Mouse (Mus musculus) large intestine, adult 2 months (tissue): ENCODE measurements around the gene Tmem123. TPM values are rescaled to one million over a fixed set of nuclear protein-coding genes. Genes with fewer than 3 reads are reported as not detected.

Experiments used
- DNase-seq: peaks from one replicate; pipeline ENCODE4 v3.0.0-alpha.2; 2012; ENCODE audit warnings: low read depth, low spot score
- WGBS: fragments of 180-500 bp; shearing (Covaris S2); methylation state at CpG from one replicate; pipeline ENCODE4 v1.1.7; 2018; 5-methylcytosine and 5-hydroxymethylcytosine counted together
- polyA plus RNA-seq: library from polyadenylated mRNA; depleted of rRNA; stranded (reverse); fragments of >200 nt; gene quantifications from 2 replicates; pipeline ENCODE4 v1.2.3, GENCODE M21; 2012

The Tmem123 gene
- polyA plus RNA-seq, 1 experiment: 19.3 TPM

DNA sequence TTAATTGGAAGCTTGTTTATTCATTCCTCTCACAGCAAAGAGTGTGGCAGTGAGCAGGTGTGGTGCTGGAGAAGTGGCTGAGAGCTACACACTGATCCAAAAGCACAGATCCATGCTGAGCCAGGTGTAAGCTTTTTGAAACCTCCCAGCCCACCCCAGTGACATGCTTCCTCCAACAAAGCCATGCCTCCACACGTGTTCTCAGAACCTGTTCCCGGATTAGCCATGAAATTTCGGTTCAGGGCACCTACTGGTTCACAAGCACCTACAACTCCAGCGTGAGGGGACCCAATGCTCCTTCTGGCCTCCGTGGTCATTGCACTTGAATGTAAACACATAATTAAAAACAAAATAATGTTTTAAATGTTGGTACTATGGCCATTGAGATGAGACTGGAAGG, 9.8 kb downstream of the Tmem123 start:
- WGBS: 93% methylated on average over 5 of the region's 5 CpGs
- DNase-seq: no peak

DNA sequence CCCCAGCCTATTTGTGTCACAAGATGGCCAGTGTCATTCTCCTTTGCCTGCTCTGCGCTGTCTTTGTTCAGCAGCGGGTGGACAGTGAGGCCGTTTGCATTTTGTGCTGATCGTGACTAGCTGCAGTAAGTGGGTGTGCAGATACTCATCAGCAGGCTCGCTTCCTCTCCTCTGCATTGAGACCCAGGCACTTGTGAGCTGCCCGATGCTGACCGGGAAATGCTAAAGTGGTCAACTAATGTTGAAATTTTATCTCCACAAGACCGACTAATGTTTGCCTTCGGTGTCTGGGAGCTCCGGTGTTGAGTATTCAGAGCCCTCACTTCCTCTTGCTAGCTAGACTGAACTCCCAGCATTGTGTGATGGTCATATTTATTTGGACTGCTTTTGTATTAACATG, 10.7 kb downstream of the Tmem123 start:
- DNase-seq: no peak
- 83% methylated on average over 10 of the region's 10 CpGs for WGBS

DNA sequence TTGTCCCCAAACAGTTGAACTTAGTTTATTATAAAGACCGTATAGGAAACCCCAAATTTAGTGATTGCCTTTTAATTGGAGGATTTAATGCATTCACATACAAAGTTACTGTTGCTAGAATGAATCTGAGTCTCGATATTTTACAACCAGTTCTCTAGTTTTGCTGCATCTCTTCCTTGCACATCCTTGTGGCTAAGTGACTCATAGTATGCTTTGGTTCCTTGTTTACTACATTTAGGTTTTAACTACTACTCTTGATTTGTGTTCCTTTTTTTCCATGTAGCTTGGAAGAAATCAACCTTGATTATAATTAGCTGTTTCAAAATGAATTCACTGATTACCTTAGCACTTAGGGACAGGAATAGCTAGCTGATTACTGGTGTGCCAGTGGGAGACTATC, 11.2 kb downstream of the Tmem123 start:
- no peak for DNase-seq
- WGBS: 93% methylated on average over 2 of the region's 2 CpGs

- no peak for DNase-seq
- 87% methylated on average over 3 of the region's 3 CpGs for WGBS
These were observed 12.1 kb downstream of the Tmem123 start for GRCm38 (mm10) chr9:7775986-7776385.

- 89% methylated on average over 1 of the region's 1 CpGs for WGBS
- DNase-seq: no peak
These were observed 13.1 kb downstream of the Tmem123 start for GRCm38 (mm10) chr9:7776940-7777339.

- DNase-seq: no peak
- WGBS: 84% methylated on average over 1 of the region's 1 CpGs
These were observed 13.8 kb downstream of the Tmem123 start for GRCm38 (mm10) chr9:7777652-7778051.

- WGBS: 83% methylated on average over 7 of the region's 7 CpGs
- DNase-seq: no peak
These were observed 14.9 kb downstream of the Tmem123 start for GRCm38 (mm10) chr9:7778771-7779170.

- 85% methylated on average over 4 of the region's 4 CpGs for WGBS
These were observed 15.9 kb downstream of the Tmem123 start for GRCm38 (mm10) chr9:7779786-7780185.

GRCm38 (mm10) chr9:7780250-7781150, 16.7 kb downstream of the Tmem123 start:
- DNase-seq: no peak
- 93% methylated on average over 8 of the region's 8 CpGs for WGBS

More at GRCm38 (mm10) chr9:7779786-7780185, 15.9 kb downstream of the Tmem123 start:
- no peak for DNase-seq

DNA sequence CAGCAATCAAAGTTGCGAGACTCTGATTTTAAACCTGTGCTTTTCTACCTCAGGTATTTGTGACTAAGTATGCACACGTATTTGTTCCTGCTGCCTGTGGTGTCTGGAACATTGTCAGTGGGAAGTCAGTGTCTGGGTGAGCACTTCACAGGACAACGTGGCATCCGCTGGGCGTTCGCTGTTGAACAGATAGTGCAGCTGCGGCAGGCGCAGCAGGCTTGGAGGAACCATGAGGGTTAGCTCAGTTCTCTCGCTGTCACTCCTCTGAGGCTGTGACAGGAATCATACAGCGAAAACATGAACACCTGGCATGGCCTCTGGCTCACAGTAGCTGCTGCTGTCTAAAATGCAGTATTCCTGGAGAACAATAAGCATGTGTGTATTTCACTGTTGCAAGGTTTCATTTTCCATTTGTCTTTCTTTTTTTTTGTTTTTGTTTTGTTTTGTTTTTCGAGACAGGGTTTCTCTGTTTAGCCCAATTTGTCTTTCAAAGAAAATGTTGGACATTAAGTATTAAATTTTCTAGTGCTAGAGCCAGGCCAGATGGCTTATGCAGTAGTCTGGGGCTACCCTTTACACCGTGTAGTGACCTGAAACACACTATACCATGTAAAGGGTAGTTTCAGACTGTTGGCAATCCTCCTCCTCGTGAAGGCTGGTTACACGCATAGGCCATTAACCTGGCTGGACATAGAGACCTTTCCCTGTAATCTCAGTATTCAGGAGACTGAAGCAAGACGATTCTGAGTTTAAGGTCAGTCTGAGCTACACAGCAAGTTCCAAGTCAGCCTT, 20.2 kb downstream of the Tmem123 start:
- WGBS: 86% methylated on average over 15 of the region's 15 CpGs
- DNase-seq: no peak

- WGBS: 65% methylated on average over 1 of the region's 1 CpGs
- DNase-seq: no peak
These were observed 20.8 kb downstream of the Tmem123 start for GRCm38 (mm10) chr9:7784615-7785012.

- no peak for DNase-seq
- WGBS: 85% methylated on average over 3 of the region's 3 CpGs
These were observed 21.6 kb downstream of the Tmem123 start for GRCm38 (mm10) chr9:7785396-7785795.

GRCm38 (mm10) chr9:7786086-7786485, 22.2 kb downstream of the Tmem123 start:
- WGBS: 93% methylated on average over 7 of the region's 7 CpGs
- no peak for DNase-seq

DNA sequence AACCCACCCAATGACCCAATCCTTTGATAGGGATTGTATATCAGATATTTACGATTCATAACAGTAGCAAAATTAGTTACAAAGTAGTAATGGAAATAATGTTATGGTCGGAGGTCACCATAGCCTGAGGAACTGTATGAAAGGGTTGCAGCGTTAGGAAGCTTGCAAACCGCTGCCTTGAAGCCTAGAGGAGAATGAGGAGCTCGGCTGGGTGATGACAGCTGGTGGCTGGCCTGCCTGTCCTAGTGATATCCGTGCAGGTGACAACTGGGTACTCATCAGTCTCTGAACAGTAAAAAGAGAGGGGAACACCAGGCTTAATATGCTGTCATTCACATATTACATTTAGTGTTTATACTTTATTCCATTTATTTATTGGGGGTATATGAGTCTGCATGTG, 24.6 kb downstream of the Tmem123 start:
- no peak for DNase-seq
- WGBS: 88% methylated on average over 6 of the region's 6 CpGs

GRCm38 (mm10) chr9:7789764-7790575, 26.1 kb downstream of the Tmem123 start:
- no peak for DNase-seq
- WGBS: 70% methylated on average over 8 of the region's 8 CpGs

DNA sequence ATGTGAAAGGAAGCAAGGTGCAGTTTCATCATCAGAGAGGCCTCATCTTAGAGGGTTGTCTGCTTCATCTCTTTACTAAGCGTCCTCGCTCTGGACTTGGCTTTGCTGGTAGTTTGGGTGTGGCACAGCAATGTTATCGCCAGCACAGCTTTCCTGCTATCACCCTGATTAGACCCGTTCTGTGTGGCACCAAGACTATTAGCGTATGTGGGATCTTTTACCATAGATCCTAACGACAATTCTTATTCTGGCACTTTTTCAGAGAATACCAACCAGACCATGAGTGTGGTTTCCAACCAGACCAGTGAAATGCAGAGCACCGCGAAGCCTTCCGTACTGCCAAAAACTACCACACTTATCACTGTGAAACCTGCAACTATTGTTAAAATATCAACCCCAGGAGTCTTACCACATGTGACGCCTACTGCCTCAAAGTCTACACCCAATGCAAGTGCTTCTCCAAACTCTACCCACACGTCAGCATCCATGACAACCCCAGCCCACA, 26.8 kb downstream of the Tmem123 start:
- DNase-seq: no peak
- WGBS: 89% methylated on average over 11 of the region's 11 CpGs

- no peak for DNase-seq
- WGBS: 86% methylated on average over 2 of the region's 2 CpGs
These were observed 29.7 kb downstream of the Tmem123 start for GRCm38 (mm10) chr9:7793561-7793960.

- no peak for DNase-seq
These were observed 31.7 kb downstream of the Tmem123 start for GRCm38 (mm10) chr9:7795581-7795980.

- 56% methylated on average over 6 of the region's 6 CpGs for WGBS
- no peak for DNase-seq
These were observed 32.5 kb downstream of the Tmem123 start for GRCm38 (mm10) chr9:7796129-7796864.
